Mouse (Mus musculus) CH12.LX (cell line): ENCODE results near the gene Duoxa1. TPM values are rescaled to one million over a fixed set of nuclear protein-coding genes. Genes with fewer than 3 reads are reported as not detected.

Experiments used
- DNase-seq: peaks from one replicate; pipeline ENCODE4 v3.0.0-alpha.2; 2013; ENCODE audit errors: extremely low read depth
- H3K27ac ChIP-seq: 2 replicates; pipeline ENCODE4 v1.5.1; 2012; ENCODE audit warnings: low read depth, mild to moderate bottlenecking, control low read depth, moderate library complexity; ENCODE audit not compliant: insufficient read depth
- H3K27me3 ChIP-seq: replicated peaks from 2 replicates; pipeline ENCODE3; 2012; ENCODE audit warnings: inconsistent platforms
- H3K36me3 ChIP-seq, 2 experiments: replicated peaks in 1 of 2; 2 replicates each; pipeline versions ENCODE3 to v1.6.1; 2012; ENCODE audit warnings: inconsistent platforms in 1 of 2, low read length in 1 of 2, mild to moderate bottlenecking in 1 of 2, mixed read lengths in 1 of 2, moderate library complexity in 1 of 2; ENCODE audit not compliant: control insufficient read depth in 1 of 2, insufficient read depth in 1 of 2
- H3K4me1 ChIP-seq, 2 experiments: 2 replicates each; pipeline ENCODE4 v1.6.1; 2012; ENCODE audit warnings: inconsistent platforms in 1 of 2, moderate library complexity in 1 of 2; ENCODE audit not compliant: insufficient read depth in 2 of 2, control insufficient read depth in 1 of 2
- H3K4me2 ChIP-seq: 2 replicates; pipeline ENCODE4 v1.6.1; 2012; ENCODE audit warnings: low read depth, mild to moderate bottlenecking, control low read depth; ENCODE audit not compliant: poor library complexity, insufficient read depth, severe bottlenecking
- H3K4me3 ChIP-seq, 3 experiments: fragments of 150-350 bp in 1 of 3; sonication (generic) in 1 of 3; replicated peaks in 1 of 3; 2 replicates each; pipeline versions ENCODE3 to v1.5.1; 2011 to 2012; ENCODE audit warnings: low read depth in 2 of 3, low read length in 2 of 3, mild to moderate bottlenecking in 2 of 3, moderate library complexity in 2 of 3, control low read depth in 1 of 3, improper control_type of control experiment in 1 of 3, inconsistent platforms in 1 of 3, mixed read lengths in 1 of 3; ENCODE audit not compliant: poor library complexity in 1 of 3
- H3K79me2 ChIP-seq: replicated peaks from 2 replicates; pipeline ENCODE4 v1.6.1; 2012; ENCODE audit warnings: mild to moderate bottlenecking, moderate library complexity; ENCODE audit not compliant: control insufficient read depth, poor library complexity, insufficient read depth, severe bottlenecking; ENCODE audit errors: extremely low read depth
- H3K9ac ChIP-seq: 2 replicates; pipeline ENCODE4 v1.6.1; 2012; ENCODE audit warnings: low read depth, mild to moderate bottlenecking, control low read depth, moderate library complexity; ENCODE audit not compliant: insufficient read depth
- H3K9me3 ChIP-seq: replicated peaks from 2 replicates; pipeline ENCODE3; 2012; ENCODE audit warnings: low read length, inconsistent platforms, mixed read lengths
- CHD1 ChIP-seq: IDR thresholded peaks from 2 replicates; pipeline ENCODE4 v1.6.1; 2012; ENCODE audit warnings: low read depth, low read length, improper control_type of control experiment, inconsistent platforms
- CTCF ChIP-seq, 2 experiments: IDR thresholded peaks in 1 of 2; conservative IDR thresholded peaks in 1 of 2; 2 replicates each; pipeline ENCODE4 v1.5.1; 2011 to 2012; ENCODE audit warnings: low read depth in 2 of 2, low read length in 2 of 2, improper control_type of control experiment in 1 of 2, inconsistent platforms in 1 of 2, mild to moderate bottlenecking in 1 of 2, moderate library complexity in 1 of 2
- ELF1 ChIP-seq: IDR thresholded peaks from 2 replicates; pipeline ENCODE4 v1.6.1; 2014; ENCODE audit warnings: low read depth, mild to moderate bottlenecking, inconsistent platforms, low read length, improper control_type of control experiment
- EP300 ChIP-seq: IDR thresholded peaks from 2 replicates; pipeline ENCODE4 v1.6.1; 2011; ENCODE audit warnings: low read length, improper control_type of control experiment
- IRF4 ChIP-seq: IDR thresholded peaks from 2 replicates; pipeline ENCODE4 v1.6.1; 2014; ENCODE audit warnings: low read depth, mild to moderate bottlenecking, inconsistent platforms, low read length, improper control_type of control experiment
- JUN ChIP-seq: IDR thresholded peaks from 2 replicates; pipeline ENCODE4 v1.6.1; 2011; ENCODE audit warnings: low read depth, mild to moderate bottlenecking, low read length, improper control_type of control experiment, moderate library complexity; ENCODE audit not compliant: insufficient read depth
- MAX ChIP-seq: IDR thresholded peaks from 2 replicates; pipeline ENCODE4 v1.6.1; 2011; ENCODE audit warnings: low read length, improper control_type of control experiment
- MAZ ChIP-seq: IDR thresholded peaks from 2 replicates; pipeline ENCODE4 v1.6.1; 2012; ENCODE audit warnings: low read depth, mild to moderate bottlenecking, inconsistent platforms, low read length, improper control_type of control experiment, moderate library complexity
- MXI1 ChIP-seq: IDR thresholded peaks from 2 replicates; pipeline ENCODE4 v1.6.1; 2011; ENCODE audit warnings: mild to moderate bottlenecking, low read depth, low read length, improper control_type of control experiment
- PAX5 ChIP-seq: IDR thresholded peaks from 2 replicates; pipeline ENCODE4 v1.6.1; 2012; ENCODE audit warnings: low read length, inconsistent platforms, mixed read lengths
- POLR2A ChIP-seq: IDR thresholded peaks from 2 replicates; pipeline ENCODE4 v1.6.1; 2011; ENCODE audit warnings: low read depth, mild to moderate bottlenecking, improper control_type of control experiment, low read length
- POLR2AphosphoS2 ChIP-seq: IDR thresholded peaks from 2 replicates; pipeline ENCODE4 v1.6.1; 2011; ENCODE audit warnings: low read depth, low read length, improper control_type of control experiment
- RAD21 ChIP-seq: IDR thresholded peaks from 2 replicates; pipeline ENCODE4 v1.6.1; 2011; ENCODE audit warnings: low read depth, mild to moderate bottlenecking, low read length, improper control_type of control experiment, moderate library complexity
- RCOR1 ChIP-seq: conservative IDR thresholded peaks from 2 replicates; pipeline ENCODE4 v1.6.1; 2012; ENCODE audit warnings: low read depth, mild to moderate bottlenecking, inconsistent platforms, low read length, improper control_type of control experiment
- TBP ChIP-seq: conservative IDR thresholded peaks from 2 replicates; pipeline ENCODE4 v1.6.1; 2011; ENCODE audit warnings: low read depth, low read length, improper control_type of control experiment
- USF2 ChIP-seq: conservative IDR thresholded peaks from 2 replicates; pipeline ENCODE4 v1.6.1; 2011; ENCODE audit warnings: low read depth, low read length, improper control_type of control experiment
- ZC3H11A ChIP-seq: IDR thresholded peaks from 2 replicates; pipeline ENCODE4 v1.6.1; 2012; ENCODE audit warnings: low read depth, mild to moderate bottlenecking, inconsistent platforms, low read length, improper control_type of control experiment
- ZKSCAN1 ChIP-seq: IDR thresholded peaks from 2 replicates; pipeline ENCODE4 v1.6.1; 2012; ENCODE audit warnings: low read depth, inconsistent platforms, low read length, improper control_type of control experiment, borderline replicate concordance
- ZMIZ1 ChIP-seq: IDR thresholded peaks from 2 replicates; pipeline ENCODE4 v1.6.1; 2012; ENCODE audit warnings: low read depth, mild to moderate bottlenecking, inconsistent platforms, low read length, improper control_type of control experiment
- ZNF384 ChIP-seq: IDR thresholded peaks from 2 replicates; pipeline ENCODE4 v1.6.1; 2012; ENCODE audit warnings: low read depth, low read length, improper control_type of control experiment, inconsistent platforms
- dilution Hi-C: fragments of 300-500 bp; cut with MboI; formaldehyde crosslinking; loops from 2 replicates; pipeline ENCODE4 v1.14.3; 2020; ENCODE audit warnings: low sequenced_read_pairs; ENCODE audit not compliant: extremely low pct_unique_long_range_greater_than_20kb, extremely low pct_ligation_motif_present
- in situ Hi-C: fragments of 300-500 bp; cut with MboI; formaldehyde crosslinking; loops from 3 replicates; pipeline ENCODE4 v1.14.3; 2019; ENCODE audit warnings: low sequenced_read_pairs, low pct_ligation_motif_present, low pct_unique_long_range_greater_than_20kb, mixed read lengths
- polyA plus RNA-seq: library from polyadenylated mRNA; unstranded; fragments of >175 nt; gene quantifications from 2 replicates; pipeline ENCODE4 v1.2.1, GENCODE M21; 2012; ENCODE audit warnings: low read depth; ENCODE audit not compliant: insufficient read length
- total RNA-seq, 2 experiments: library from RNA; depleted of rRNA; stranded (reverse); fragments of 300-350 nt in 1 of 2; fragments of >200 nt in 1 of 2; gene quantifications; 2 replicates each; pipeline ENCODE4 v1.2.3; 2012 to 2014

Duoxa1 gene
- total and polyA plus RNA-seq, 3 experiments, result not detected

DNA sequence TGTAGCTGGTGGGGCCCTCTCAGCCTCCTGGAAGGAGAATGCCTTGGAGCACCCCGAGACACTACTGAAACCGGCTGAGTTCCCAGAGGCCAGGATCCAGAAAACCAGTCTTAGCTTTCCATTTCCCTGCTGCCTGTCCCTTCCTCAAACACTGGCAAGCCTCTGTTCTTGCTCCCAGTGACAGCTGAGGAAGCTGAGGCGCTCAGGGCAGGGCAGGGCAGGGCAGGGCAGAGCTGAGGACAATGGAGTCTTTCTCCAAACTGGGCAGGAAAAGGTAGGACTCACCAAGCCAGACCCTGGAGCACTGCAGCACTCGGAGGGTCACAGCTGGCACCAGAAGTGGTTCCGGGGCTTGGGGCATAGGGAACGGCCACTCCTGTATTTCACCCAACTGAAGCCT lies 46.8 kb upstream of the Duoxa1 start:
- no peaks in the 10 kb centered on the region for H3K36me3 ChIP-seq
- dilution Hi-C loops (no loop called here), in situ Hi-C loops (no loop called here)
- no peak overlapping the region for H3K27ac ChIP-seq
- H3K9ac ChIP-seq, result no peak overlapping the region
- H3K4me1 ChIP-seq, result peaks cover 6 to 21% of the 10 kb centered on the region in 2 experiments
- H3K4me2 ChIP-seq, result no peak overlapping the region
- H3K4me3 ChIP-seq, result no peak overlapping the region
- no peak for DNase-seq
- H3K27me3 ChIP-seq, result no peaks in the 10 kb centered on the region
- no peaks in the 10 kb centered on the region for H3K79me2 ChIP-seq
- H3K9me3 ChIP-seq, result peaks cover 3% of the 10 kb centered on the region
- TF ChIP-seq USF2, result no peak
- no peak for TF ChIP-seq ZMIZ1
- no peak for TF ChIP-seq ZNF384
- TF ChIP-seq TBP, result no peak
- TF ChIP-seq, all 38 proteins: peak for 0

GRCm38 (mm10) chr2:122356187-122356586 lies 42.7 kb upstream of the Duoxa1 start:
- no peak overlapping the region for H3K4me2 ChIP-seq
- H3K79me2 ChIP-seq, result no peaks in the 10 kb centered on the region
- H3K9me3 ChIP-seq, result no peaks in the 10 kb centered on the region
- in situ Hi-C loops (no loop called here), dilution Hi-C loops (no loop called here)
- no peak overlapping the region for H3K27ac ChIP-seq
- no peak overlapping the region for H3K4me3 ChIP-seq
- TF ChIP-seq USF2 (no peak), MAZ (no peak), JUN (no peak), PAX5 (no peak), ELF1 (no peak), RAD21 (no peak), POLR2A (no peak), ZC3H11A (no peak), CHD1 (no peak), MXI1 (no peak), TBP (no peak), POLR2AphosphoS2 (no peak), MAX (no peak), ZKSCAN1 (no peak), IRF4 (no peak), EP300 (no peak), RCOR1 (no peak), CTCF (conservative IDR thresholded peaks at IDR 0.05 in 1 of 2, IDR thresholded peaks at IDR 0.05 in 1 of 2; ENCODE audit: low read depth in 2 of 2, low read length in 2 of 2) (no peak)
- no peaks in the 10 kb centered on the region for H3K36me3 ChIP-seq
- H3K27me3 ChIP-seq, result no peaks in the 10 kb centered on the region
- DNase-seq, result no peak
- H3K9ac ChIP-seq, result no peak overlapping the region
- H3K4me1 ChIP-seq, result peaks cover 6 to 21% of the 10 kb centered on the region in 2 experiments
